Mouse (Mus musculus) brain, embryonic 14.5 days (tissue): ENCODE data around the gene Mtif2. TPM values are rescaled to one million over a fixed set of nuclear protein-coding genes. Genes with fewer than 3 reads are reported as not detected.
"Not testable (repeated sequence)": the region's sequence is repeated elsewhere in the genome, so short reads cannot be mapped to it uniquely, and the experiment has no call there.

Experiments
- DNase-seq: peaks from one replicate; pipeline ENCODE4 v3.0.0-alpha.2; 2011; ENCODE audit warnings: low read depth
- CTCF ChIP-seq: fragments of 200-500 bp; IDR thresholded peaks from 2 replicates; pipeline ENCODE4 v1.5.1; 2012; ENCODE audit warnings: inconsistent platforms, mild to moderate bottlenecking, moderate library complexity, borderline replicate concordance; ENCODE audit not compliant: insufficient read depth, insufficient read length; ENCODE audit errors: extremely low read depth
- POLR2A ChIP-seq: fragments of 200-500 bp; IDR thresholded peaks from 2 replicates; pipeline ENCODE4 v1.6.1; 2012; ENCODE audit warnings: mild to moderate bottlenecking, inconsistent platforms, borderline replicate concordance; ENCODE audit not compliant: poor library complexity, insufficient read depth, insufficient read length, severe bottlenecking; ENCODE audit errors: extremely low read depth
- polyA plus RNA-seq: library from polyadenylated mRNA; depleted of rRNA; stranded (reverse); fragments of >200 nt; gene quantifications from 2 replicates; pipeline ENCODE4 v1.2.3, GENCODE M21; 2012

The Mtif2 gene
- polyA plus RNA-seq, 1 experiment = 27.1 TPM

GRCm38 (mm10) chr11:29544225-29544945 is 18.2 kb downstream of the Mtif2 start:
- no peak for DNase-seq
- no peak for TF ChIP-seq POLR2A
- TF ChIP-seq CTCF = no peak

- DNase-seq = not testable (repeated sequence)
Observed at GRCm38 (mm10) chr11:29545150-29545752, 19.0 kb downstream of the Mtif2 start.

GRCm38 (mm10) chr11:29546297-29546696 is 20.1 kb downstream of the Mtif2 start:
- not testable (repeated sequence) for DNase-seq

GRCm38 (mm10) chr11:29546762-29547161 is 20.6 kb downstream of the Mtif2 start:
- no peak for DNase-seq
- TF ChIP-seq POLR2A (no peak), CTCF (no peak)

- TF ChIP-seq CTCF = no peak
- no peak for TF ChIP-seq POLR2A
- no peak for DNase-seq
Observed at GRCm38 (mm10) chr11:29547249-29547751, 21.1 kb downstream of the Mtif2 start.

GRCm38 (mm10) chr11:29547752-29548503 is 21.7 kb downstream of the Mtif2 start, which contains the start of the genes Clhc1 and Rps27a:
Clhc1 (plus strand) TSS chr11:29547950.
Rps27a (minus strand) TSS chr11:29548109.
- DNase-seq = peak; percentile 97
- TF ChIP-seq CTCF = peak; percentile 5; the same call in 1 of the 2 replicates
- TF ChIP-seq POLR2A = peak; percentile 60; the same call in 1 of the 2 replicates

- DNase-seq = no peak
- TF ChIP-seq CTCF (no peak), POLR2A (no peak)
Observed at GRCm38 (mm10) chr11:29548504-29549424, 22.6 kb downstream of the Mtif2 start.

GRCm38 (mm10) chr11:29549425-29549778 is 23.2 kb downstream of the Mtif2 start:
- TF ChIP-seq CTCF (no peak), POLR2A (no peak)
- no peak for DNase-seq

- DNase-seq = no peak
- TF ChIP-seq POLR2A = no peak
- no peak for TF ChIP-seq CTCF
Observed at GRCm38 (mm10) chr11:29560452-29560851, 34.2 kb downstream of the Mtif2 start.

- DNase-seq = no peak
- TF ChIP-seq POLR2A = no peak
- TF ChIP-seq CTCF = no peak
Observed at GRCm38 (mm10) chr11:29560990-29561389, 34.8 kb downstream of the Mtif2 start.

- no peak for TF ChIP-seq CTCF
- no peak for TF ChIP-seq POLR2A
- DNase-seq = no peak
Observed at GRCm38 (mm10) chr11:29563406-29563805, 37.2 kb downstream of the Mtif2 start.
